Mouse (Mus musculus): ENCODE results near the gene Ccnl2.
A peak's percentile ranks its signal among the peaks of the same experiment; 100 is the strongest.

Gene Ccnl2

GRCm38 (mm10) chr4:155790021-155790489 is 22.2 kb upstream of the Ccnl2 start, which contains the start of gene Ankrd65:
Gene Ankrd65 (plus strand): TSS chr4:155790439.
- no peak for DNase-seq (ENCODE audit: low read depth, low spot score)

- DNase-seq (ENCODE audit: low read depth, low spot score) = no peak
These were observed 21.6 kb upstream of the Ccnl2 start for GRCm38 (mm10) chr4:155790650-155791161.

GRCm38 (mm10) chr4:155791240-155791933 is 20.9 kb upstream of the Ccnl2 start:
- DNase-seq (ENCODE audit: low read depth, low spot score) = no peak

GRCm38 (mm10) chr4:155793730-155794129 is 18.6 kb upstream of the Ccnl2 start:
- no peak for DNase-seq (ENCODE audit: low read depth, low spot score)

- DNase-seq (ENCODE audit: low read depth, low spot score) = no peak
These were observed 10.2 kb upstream of the Ccnl2 start for GRCm38 (mm10) chr4:155802075-155802474.

- no peak for DNase-seq (ENCODE audit: low read depth, low spot score)
These were observed 9.4 kb upstream of the Ccnl2 start, which contains the start of gene Mrpl20 for GRCm38 (mm10) chr4:155802741-155803339. Gene Mrpl20 (plus strand): TSS chr4:155802878.

- DNase-seq (ENCODE audit: low read depth, low spot score) = peak; percentile 93
These were observed 8.8 kb upstream of the Ccnl2 start for GRCm38 (mm10) chr4:155803340-155804041.

GRCm38 (mm10) chr4:155807841-155808240 is 4.4 kb upstream of the Ccnl2 start:
- no peak for DNase-seq (ENCODE audit: low read depth, low spot score)

GRCm38 (mm10) chr4:155812665-155813181 is 434 bp downstream of the Ccnl2 start:
- DNase-seq (ENCODE audit: low read depth, low spot score) = no peak

- no peak for DNase-seq (ENCODE audit: low read depth, low spot score)
These were observed 5.2 kb downstream of the Ccnl2 start for GRCm38 (mm10) chr4:155817533-155817932.

- DNase-seq (ENCODE audit: low read depth, low spot score) = no peak
These were observed 8.7 kb downstream of the Ccnl2 start for GRCm38 (mm10) chr4:155821025-155821424.

GRCm38 (mm10) chr4:155823443-155823842 is 11.2 kb downstream of the Ccnl2 start:
- no peak for DNase-seq (ENCODE audit: low read depth, low spot score)

GRCm38 (mm10) chr4:155829866-155830265 is 17.6 kb downstream of the Ccnl2 start:
- DNase-seq (ENCODE audit: low read depth, low spot score) = no peak

- no peak for DNase-seq (ENCODE audit: low read depth, low spot score)
These were observed 18.3 kb downstream of the Ccnl2 start for GRCm38 (mm10) chr4:155830596-155830995.

GRCm38 (mm10) chr4:155831205-155831766 is 19.0 kb downstream of the Ccnl2 start, which contains the start of gene Aurkaip1:
Gene Aurkaip1 (plus strand): TSS chr4:155831272.
- DNase-seq (ENCODE audit: low read depth, low spot score) = peak; percentile 92

GRCm38 (mm10) chr4:155831831-155832230 is 19.5 kb downstream of the Ccnl2 start:
- DNase-seq (ENCODE audit: low read depth, low spot score) = no peak

GRCm38 (mm10) chr4:155832321-155832720 is 20.0 kb downstream of the Ccnl2 start:
- DNase-seq (ENCODE audit: low read depth, low spot score) = no peak

GRCm38 (mm10) chr4:155833234-155833633 is 20.9 kb downstream of the Ccnl2 start:
- no peak for DNase-seq (ENCODE audit: low read depth, low spot score)

- peak; percentile 88 for DNase-seq (ENCODE audit: low read depth, low spot score)
These were observed 21.5 kb downstream of the Ccnl2 start for GRCm38 (mm10) chr4:155833836-155834235.

GRCm38 (mm10) chr4:155837404-155838010 is 25.2 kb downstream of the Ccnl2 start:
- peak; percentile 77 for DNase-seq (ENCODE audit: low read depth, low spot score)

Measured in skeletal muscle tissue, adult 2 months (tissue).